Mouse (Mus musculus) frontal cortex, postnatal 36 days (tissue): ENCODE measurements at regions not wholly inside any gene's neighbourhood (a gene's known extent, or its start where the extent isn't known, plus 50 kb on each side); places are given as distances from the start of the nearest gene placed in this dataset.

ENCODE experiments used
- DNase-seq, 2 experiments: peaks; one replicate each; pipeline ENCODE4 v3.0.0; 2022; ENCODE audit warnings: low spot score in 2 of 2

DNA sequence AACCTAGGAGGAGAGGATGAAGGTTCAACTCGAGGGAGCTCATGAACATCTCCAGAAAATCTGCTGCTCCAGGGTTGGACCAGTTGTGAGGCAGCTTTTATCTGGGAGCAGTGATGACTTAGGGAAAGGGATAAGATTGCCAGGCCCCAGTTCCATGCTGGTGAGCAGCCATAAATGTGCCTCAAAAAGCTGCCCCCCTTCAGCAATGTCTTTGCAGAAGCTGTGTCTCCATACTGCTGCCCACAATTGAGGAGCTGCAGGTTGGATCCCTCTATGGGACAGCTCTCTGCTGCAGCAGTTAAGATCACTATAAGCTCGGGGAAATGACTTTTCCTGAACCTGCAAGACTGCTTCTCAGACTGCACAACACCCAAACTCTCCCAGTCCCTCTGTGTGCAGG is 543.7 kb downstream of the Nfib start:
- no peak for DNase-seq

DNA sequence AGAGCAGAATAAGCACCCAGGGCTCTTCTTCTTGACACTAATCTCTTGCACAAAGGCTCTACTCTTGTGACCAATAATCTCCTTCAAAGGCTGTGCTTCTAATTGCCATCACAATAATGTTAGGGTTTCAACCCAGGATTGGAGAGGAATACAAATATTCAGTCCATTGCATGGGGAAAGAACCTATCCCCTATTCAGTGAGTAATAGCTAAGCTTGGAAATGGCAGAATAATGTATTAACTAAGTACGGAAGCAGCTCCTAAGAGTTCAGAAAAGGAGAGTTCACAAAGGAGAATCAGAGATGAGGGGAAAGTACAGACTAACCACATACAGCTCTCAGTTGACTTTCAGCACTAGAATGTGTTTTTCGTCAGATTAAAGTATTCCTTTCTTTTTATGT is 544.3 kb downstream of the Nfib start:
- DNase-seq, result no peak

DNA sequence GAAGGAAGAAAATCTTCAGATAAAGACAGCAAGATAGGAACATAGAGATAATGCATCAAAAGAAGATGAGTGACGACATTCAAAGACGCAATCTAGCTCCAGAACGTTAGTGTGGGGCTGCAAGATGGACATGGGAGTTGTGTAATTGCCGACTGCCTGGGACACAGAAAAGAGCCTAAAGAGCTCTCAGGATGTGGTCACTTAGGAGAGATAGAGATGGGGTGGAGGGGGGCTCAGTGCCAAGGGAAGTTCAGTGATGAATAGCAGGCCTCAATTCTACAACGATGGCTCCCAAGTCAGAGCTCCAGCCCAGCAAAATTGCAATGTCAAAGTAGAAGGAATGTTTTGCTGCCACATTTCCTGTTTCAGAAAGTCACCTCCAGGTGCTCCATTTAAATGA is 545.3 kb downstream of the Nfib start:
- DNase-seq, result no peak

DNA sequence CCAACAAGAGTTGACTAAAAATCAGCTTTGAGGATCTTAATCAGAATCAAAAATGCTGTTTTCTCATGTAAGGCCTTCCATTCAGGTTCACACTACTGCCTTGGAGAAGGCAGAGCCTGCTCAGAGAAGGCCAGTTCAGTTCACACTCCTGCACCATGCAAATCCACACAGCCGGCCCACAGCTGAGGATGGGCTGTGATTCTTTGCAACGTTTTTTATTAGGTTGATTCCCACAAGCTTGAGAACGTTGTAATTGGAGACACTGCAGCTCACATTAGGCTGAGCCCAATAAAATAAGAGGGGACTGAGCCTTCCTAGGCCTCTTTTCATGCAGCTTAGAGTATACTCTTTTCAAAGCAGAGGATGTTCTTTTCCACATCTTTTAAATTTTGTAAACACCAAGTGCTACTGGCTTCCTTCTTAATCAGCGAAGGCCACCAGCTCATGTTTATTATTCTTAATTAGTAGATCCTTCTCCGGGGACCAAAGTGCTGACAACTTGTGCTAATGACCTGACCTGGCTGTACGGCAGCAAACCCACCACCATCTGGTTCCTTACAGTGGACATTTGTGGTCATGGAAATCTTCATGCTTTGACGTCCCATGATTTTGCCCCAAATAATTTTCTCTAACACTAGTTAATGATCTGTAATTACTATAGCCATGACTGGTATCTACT is 549.8 kb downstream of the Nfib start:
- no peak for DNase-seq

DNA sequence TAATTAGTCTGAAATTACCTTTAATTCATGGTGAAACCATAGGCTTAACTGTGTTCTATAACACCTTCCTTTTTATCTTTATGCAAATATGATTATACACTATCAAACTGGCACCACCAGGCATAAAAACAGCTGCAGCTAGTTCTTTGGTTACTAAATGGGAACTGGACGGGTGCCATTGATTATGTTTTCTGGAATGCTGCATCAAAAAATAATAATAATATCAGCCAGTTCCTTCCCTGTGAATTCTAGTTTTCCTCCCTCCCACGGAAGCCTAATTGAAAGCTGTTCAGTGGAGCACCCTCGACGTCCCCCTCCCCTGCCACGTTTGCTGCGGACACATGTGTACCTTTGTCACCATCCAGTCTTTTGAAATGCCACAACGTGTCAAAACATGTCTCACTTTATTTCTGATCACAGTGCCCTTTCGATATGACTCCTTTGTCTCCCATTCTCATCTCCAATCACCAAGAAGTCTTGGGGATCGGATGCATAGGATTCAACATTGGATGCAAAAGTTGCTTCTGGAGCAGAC is 551.5 kb downstream of the Nfib start:
- no peak for DNase-seq

DNA sequence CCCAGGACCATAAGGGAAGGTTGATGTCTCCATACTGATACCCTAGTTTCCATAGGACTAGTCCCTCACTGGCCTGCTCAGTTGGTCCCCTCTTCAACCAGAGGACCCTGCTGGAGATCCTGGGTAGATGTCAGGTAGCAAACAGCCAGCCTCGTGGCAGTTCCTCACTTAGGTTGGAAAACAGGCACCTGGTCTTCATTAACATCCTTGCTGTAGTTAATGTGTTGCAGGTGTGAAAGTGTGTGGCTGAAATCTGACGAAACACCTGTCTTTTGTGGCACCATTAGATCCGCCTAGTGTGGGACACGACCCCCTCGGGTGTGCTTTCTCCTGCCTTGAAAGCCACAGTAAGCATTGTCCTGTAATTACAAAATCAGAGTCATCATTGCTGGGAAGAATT is 551.9 kb downstream of the Nfib start:
- DNase-seq, result no peak

DNA sequence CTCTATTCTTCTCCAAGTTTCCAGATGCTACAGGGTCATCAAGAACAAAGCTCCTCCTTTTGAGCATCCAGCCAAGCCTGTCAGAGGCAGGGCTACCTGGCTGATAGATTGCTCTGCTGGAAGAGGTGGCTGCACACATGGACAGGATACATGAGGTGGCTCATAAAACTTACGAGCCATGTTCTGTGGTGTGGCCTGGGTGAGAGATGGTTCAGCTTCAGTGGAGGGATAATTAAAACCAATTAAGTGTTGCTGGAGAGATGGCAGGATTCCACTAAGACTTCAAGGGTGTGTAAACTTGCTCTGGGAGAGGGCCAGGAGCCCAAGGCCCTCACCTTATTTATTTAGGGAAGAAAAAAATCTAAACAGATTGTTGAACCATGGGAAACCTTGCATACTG is 555.6 kb downstream of the Nfib start:
- no peak for DNase-seq

DNA sequence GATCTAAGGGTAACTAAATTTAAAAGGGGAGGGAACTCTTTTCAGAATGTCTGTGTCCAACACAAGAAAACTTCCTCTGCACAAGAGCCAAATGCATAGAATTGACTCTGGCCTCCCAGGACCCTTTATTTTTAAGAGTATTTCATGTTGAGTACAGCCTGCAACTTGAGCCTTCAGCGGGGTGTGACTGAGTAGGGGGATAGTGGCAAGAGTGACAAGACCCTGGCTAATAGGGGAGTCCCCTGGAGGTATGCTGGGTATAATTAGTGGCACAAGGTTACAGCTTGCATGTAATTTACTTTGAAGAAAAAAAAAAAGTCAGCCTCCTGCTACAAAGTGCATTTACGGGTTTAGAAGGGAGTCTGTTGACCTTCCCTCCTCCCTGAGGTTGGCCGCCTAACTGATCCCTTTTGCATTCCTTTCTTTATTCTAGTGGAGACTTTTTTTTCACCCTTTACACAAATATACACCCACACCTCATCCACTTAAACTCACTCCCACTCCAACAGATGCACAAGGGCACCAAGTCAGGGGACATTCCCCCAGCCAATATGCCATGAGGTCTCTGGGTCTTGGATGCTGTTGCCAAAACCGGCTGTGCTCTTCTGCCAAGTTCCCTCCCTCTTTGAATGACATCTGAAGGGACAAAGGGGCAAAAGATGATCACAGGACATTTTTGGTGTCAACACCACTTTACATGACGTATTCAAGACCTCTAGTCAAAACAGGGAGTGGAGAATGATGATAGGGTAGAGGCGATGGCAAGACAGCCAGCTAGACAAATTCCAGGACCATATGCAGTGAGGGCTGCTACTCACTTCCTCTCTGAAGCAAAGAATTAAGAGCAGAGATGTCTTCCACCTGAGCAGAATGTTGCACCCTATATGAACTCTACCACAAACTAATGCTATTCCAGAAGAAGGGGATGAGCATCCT is 557.2 kb downstream of the Nfib start:
- no peak for DNase-seq

DNA sequence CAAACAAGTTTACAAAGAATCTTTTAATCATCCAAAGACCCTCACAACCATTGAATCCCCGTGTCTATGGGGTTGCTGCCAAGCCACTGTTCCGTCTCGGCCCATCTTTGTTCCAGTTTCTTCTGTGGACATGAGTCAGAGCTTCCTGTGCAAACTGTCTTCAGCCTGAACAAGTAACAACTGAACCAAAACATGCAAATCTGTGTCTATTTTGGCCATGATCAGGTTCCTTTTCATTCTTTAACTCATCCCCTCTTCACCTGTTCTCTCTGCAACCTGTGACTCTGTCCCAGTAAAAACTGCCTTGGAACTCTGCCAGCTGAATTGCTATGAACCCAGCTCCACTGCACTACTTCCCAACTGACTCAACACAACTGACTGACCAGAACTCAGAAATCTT is 563.2 kb downstream of the Nfib start:
- DNase-seq, result no peak

DNA sequence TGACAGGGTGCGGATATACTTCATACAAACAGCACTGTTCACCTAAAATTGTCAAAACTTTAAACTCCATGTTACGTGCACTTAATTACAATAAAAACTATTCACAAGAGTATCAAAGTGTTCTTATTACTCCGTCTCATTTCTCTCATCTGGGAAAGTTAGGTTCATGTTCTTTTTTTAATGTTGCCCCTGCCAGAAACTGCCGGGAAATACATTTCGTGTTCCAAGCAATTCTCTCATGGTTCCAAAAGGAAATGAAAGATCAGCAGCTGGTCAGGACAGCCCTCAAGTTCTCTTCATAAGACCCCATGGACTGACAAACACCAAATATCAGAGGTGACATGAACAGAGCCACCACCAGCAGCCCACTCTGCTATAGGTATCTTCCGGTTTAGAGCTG is 565.7 kb downstream of the Nfib start:
- DNase-seq, result no peak

DNA sequence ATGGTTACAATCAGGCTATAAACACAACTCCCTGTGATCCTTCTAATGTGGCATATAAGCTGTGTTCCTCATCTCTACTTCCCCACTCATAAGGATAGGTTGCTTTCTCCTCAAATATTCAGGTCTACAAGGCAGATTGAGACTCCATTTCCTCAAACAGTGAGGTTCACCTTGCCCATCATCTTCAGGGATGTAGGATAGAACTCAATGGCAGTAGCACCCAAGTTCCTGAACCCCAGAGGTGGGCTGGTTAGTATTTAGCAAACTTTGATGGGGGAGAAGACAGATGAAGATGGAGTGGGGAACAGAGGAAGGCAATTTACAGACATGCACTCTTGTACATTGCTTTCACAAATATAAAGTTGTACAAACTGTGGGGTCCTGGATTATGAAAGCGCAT is 566.5 kb downstream of the Nfib start:
- DNase-seq, result no peak

DNA sequence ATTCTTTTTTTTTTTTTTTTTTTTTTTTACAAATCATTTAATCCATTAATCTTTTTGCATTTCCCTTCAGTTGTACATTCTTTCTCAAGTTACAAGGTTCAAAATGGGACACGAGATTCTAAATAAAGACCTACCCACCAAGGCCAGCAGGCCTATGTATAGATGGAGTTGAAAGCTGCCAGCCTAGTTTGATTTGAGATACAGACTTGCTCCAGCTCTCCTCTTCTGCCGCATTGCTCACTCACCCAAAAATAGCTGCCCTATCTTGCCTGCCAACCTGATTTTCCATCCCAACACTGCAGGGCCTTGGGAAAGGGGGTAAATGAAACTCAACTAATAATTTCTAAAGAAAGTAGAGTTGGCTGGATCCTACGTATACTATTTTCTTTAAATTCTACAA is 572.7 kb downstream of the Nfib start:
- DNase-seq, result peak; percentile 15 to 63

DNA sequence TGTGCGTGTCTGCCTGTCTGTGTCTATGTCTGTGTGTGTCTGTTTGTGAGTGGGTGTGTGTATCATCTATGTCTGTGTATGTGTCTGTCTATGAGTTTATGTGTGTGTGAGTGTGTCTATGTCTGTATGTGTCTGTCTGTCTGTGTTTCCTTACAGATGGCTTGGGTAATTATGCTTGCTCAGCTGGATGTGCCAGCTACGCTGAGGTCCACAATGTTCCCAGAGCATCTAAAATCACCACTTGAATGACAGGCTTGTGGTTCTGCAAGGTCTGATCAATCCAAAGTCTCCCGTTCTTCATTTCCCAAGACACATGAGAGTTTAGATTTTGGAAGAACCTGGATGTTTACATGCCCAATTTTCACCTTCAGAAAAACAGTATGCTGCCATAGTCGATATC is 573.2 kb downstream of the Nfib start:
- DNase-seq, result no peak

DNA sequence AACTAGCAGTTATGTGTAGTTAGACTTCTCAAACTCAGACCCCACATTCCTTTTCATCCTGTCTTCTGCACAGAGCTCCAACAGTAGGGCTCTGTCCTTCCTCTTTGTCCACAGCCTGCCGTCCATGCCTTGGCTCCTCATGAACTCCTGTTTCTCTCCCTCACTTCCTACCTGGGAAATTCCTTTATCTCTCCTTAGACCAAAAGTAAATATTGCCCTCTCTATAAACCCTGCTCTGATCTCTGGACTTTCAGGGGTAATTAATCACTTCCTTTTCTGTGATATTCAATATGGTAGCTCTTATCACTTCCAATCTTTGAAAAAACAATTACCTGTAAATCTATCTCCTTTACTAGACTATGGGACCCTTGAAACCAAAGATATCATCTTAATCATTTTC is 576.1 kb downstream of the Nfib start:
- DNase-seq, result no peak

DNA sequence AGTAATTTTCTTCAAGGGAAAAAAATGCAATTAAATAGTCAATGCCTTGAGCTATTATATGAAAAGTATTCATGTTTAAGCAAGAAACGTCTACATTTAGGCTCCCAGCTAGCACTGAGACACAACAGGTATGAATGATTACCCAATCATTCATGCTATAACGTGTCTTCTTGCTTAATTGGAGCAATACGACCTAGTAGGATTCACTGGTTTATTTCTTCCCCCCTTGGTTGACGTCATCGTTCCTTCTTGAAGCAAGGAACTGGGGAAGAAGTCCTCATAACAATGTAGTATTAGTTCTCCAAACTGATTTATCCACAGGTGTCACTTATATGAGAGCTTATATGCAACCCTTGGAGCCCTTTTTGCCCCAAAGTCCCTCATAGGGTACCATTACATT is 581.8 kb downstream of the Nfib start:
- no peak for DNase-seq

DNA sequence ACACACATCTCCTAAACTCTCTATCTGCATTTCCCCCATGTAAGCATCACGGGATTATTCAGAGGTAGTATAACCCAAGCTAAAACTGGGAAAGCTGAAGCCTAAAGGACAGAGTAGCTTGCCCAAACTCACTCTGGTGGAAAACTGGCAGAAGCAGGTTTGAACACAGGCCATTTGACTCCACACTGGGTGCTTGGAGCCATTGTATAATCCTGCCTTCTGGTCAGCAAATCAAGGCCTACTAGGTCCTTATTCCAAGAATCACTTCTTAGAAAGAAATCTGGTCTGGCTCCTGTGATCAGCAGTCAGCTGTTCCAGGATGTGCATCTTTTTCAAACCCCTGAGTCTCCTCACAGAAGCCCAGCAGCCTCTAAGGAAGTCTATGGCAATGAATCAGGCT is 582.4 kb downstream of the Nfib start:
- DNase-seq, result no peak

DNA sequence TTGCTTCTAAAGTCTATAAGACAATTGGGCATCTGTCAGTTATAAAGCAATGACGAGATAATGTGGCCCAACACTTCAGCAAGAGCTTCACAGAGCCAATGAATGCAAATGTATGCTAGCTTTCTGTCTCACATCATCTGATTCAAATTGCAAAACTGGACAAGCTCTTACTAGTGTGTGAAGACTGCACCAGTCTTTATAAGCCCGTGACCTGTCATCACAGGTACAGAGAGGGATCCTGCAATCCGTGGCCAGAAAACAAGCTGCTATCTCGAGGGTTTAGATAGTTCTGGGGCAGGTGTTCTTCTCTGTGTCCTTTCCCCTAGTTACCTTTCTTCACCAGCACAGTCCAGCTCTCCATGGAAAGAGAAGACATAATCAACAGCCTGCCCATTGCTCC is 584.8 kb downstream of the Nfib start:
- no peak for DNase-seq

DNA sequence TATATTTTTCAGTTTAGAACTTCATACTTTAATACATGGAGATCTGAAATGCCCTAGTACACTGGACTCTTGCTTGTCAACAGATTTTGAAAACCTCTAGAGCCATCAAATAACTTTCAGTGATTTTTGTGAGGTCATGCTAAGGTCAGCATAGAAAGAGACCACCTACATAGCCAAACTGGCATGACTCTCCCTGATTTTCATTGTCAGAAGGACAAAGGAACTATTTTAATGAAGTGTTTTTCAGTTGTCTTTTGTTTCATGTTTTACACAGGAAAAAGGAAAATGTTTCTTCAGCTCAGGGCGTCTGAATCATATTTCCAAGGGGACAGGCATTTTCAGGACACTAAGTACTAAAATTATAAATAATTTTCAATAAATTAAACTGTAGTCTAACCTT is 585.2 kb downstream of the Nfib start:
- DNase-seq, result no peak

DNA sequence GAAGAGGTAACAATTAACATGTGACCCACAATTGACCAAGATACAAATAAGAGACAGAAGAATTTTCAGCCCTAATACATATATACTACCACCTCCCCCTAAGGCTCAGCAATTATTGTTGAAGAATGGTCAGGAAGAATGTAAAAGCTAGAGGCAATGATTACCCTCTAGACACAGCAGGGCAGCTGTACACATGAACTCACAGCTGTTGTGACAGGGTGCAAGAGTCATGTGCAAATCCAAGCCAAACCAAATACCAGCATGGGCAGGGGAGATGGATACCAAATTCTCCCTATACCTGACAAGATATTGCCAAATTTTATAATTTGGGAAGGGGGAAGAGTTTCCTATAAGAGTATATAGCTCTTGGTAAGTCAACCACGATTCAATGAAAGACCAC is 603.7 kb downstream of the Nfib start:
- DNase-seq, result no peak

DNA sequence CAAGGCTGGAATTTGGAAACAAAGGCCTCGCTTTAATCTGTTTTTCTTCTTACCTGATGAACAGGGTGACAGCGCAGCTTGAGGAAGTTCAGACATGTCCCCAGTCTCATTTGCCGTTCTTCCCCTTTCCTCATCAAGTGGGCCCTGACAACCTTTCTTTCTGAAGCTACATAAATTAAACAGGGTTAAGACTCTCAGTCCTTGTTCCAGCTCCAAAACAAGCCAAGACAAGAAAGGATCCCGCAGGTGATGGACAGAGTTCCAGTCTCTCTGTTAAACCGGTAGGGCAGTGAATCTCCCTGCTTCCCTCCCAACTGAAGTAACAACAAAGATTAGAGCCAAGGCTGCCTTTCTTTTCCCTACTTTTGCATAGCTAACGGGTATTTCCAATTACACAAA is 605.6 kb downstream of the Nfib start:
- no peak for DNase-seq

DNA sequence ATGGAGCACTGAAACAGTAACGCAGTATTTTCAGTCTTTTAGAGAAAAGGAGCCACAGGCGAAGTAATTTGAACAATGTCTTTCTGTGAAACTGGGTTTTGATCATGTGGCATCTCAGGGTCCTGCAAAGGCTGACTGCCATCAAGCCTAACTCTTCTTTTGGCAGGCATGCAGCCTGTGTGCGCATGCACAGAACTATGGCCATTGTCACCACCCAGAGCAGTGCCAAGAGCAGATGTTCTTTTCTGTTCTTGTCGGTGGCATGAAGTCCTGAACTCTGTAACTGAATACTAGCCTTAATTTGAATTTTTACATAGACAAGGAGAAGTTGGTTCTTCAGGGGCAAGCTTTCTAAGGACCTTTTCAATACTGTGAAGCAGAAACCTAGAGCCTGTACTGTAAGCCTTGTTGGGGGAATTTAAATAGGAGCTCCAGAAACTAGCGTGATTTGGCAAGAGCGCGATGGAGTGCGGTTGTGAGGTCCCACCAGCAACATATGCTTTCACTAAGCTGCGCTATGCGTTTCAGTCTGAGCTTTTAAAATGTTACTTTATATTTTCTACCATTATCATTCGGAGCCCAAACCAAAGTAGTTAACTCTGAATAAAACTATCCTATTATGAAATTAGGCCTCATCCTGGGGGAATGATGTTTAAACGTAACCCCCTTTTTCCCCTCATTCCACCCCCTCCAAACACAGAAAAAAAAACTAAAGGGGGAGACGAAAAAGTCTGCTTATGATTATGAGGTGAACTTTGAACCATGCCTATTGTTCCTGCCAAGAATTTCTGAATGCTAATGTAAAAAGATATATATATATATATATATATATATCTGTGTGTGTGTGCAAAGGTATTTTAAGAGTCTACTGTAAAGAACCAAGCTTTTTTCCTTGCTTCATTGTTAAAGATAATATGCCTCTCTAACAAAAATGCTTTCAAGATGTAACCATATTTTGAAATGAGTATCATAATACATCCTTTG is 606.3 kb downstream of the Nfib start:
- no peak for DNase-seq
